Mouse (Mus musculus) MEL (cell line): ENCODE results near the gene Suclg1. TPM values are rescaled to one million over a fixed set of nuclear protein-coding genes. Genes with fewer than 3 reads are reported as not detected.

Source experiments
- DNase-seq: peaks from one replicate; pipeline ENCODE4 v3.0.0; 2011; ENCODE audit warnings: low read depth, low spot score
- H3K27ac ChIP-seq: 2 replicates; pipeline ENCODE4 v1.5.1; 2012; ENCODE audit warnings: low read depth, mild to moderate bottlenecking, control low read depth, low read length, moderate library complexity; ENCODE audit not compliant: control insufficient read depth
- H3K27me3 ChIP-seq, 2 experiments: fragments of 150-350 bp in 1 of 2; sonication (generic) in 1 of 2; 2 replicates each; pipeline ENCODE4 v1.6.1; 2012; ENCODE audit warnings: low read length in 2 of 2, mild to moderate bottlenecking in 2 of 2, improper control_type of control experiment in 1 of 2, moderate library complexity in 1 of 2; ENCODE audit not compliant: insufficient read depth in 2 of 2, control insufficient read depth in 1 of 2
- H3K36me3 ChIP-seq, 2 experiments: 2 replicates each; pipeline ENCODE4 v1.6.1; 2012 to 2014; ENCODE audit warnings: low read length in 2 of 2, improper control_type of control experiment in 1 of 2, inconsistent platforms in 1 of 2, mild to moderate bottlenecking in 1 of 2; ENCODE audit not compliant: insufficient read depth in 2 of 2, control insufficient read depth in 1 of 2
- H3K4me1 ChIP-seq, 2 experiments: fragments of 150-350 bp in 1 of 2; sonication (generic) in 1 of 2; 2 replicates each; pipeline ENCODE4 v1.6.1; 2012; ENCODE audit warnings: low read length in 2 of 2, improper control_type of control experiment in 1 of 2, mild to moderate bottlenecking in 1 of 2; ENCODE audit not compliant: insufficient read depth in 2 of 2, control insufficient read depth in 1 of 2
- H3K4me3 ChIP-seq, 2 experiments: fragments of 150-350 bp in 1 of 2; sonication (generic) in 1 of 2; 2 replicates each; pipeline ENCODE4 v1.5.1; 2012; ENCODE audit warnings: low read depth in 2 of 2, low read length in 2 of 2, mild to moderate bottlenecking in 2 of 2, moderate library complexity in 2 of 2, control low read depth in 1 of 2, improper control_type of control experiment in 1 of 2; ENCODE audit not compliant: control insufficient read depth in 1 of 2, insufficient read depth in 1 of 2
- H3K79me2 ChIP-seq: 2 replicates; pipeline ENCODE4 v1.6.1; 2012; ENCODE audit warnings: mild to moderate bottlenecking, low read length, moderate library complexity; ENCODE audit not compliant: control insufficient read depth, poor library complexity, insufficient read depth
- H3K9ac ChIP-seq: 2 replicates; pipeline ENCODE4 v1.6.1; 2012; ENCODE audit warnings: low read depth, mild to moderate bottlenecking, control low read depth, low read length, moderate library complexity; ENCODE audit not compliant: control insufficient read depth, poor library complexity, severe bottlenecking
- H3K9me3 ChIP-seq: fragments of 150-350 bp; sonication (generic); replicated peaks from 2 replicates; pipeline ENCODE4 v1.6.1; 2012; ENCODE audit warnings: mild to moderate bottlenecking, low read length, improper control_type of control experiment, moderate library complexity; ENCODE audit not compliant: insufficient read depth
- BHLHE40 ChIP-seq: IDR thresholded peaks from 2 replicates; pipeline ENCODE4 v1.6.1; 2012; ENCODE audit warnings: low read depth, mild to moderate bottlenecking, inconsistent platforms, low read length, improper control_type of control experiment, borderline replicate concordance
- CHD1 ChIP-seq: IDR thresholded peaks from 2 replicates; pipeline ENCODE4 v1.6.1; 2012; ENCODE audit warnings: low read depth, mild to moderate bottlenecking, inconsistent platforms, low read length, improper control_type of control experiment
- CTCF ChIP-seq, 3 experiments: IDR thresholded peaks in 2 of 3; conservative IDR thresholded peaks in 1 of 3; 2 replicates each; pipeline ENCODE4 v1.5.1; 2011 to 2012; ENCODE audit warnings: low read length in 3 of 3, low read depth in 2 of 3, mild to moderate bottlenecking in 2 of 3, improper control_type of control experiment in 1 of 3, inconsistent platforms in 1 of 3, mixed read lengths in 1 of 3, moderate library complexity in 1 of 3; ENCODE audit not compliant: control insufficient read depth in 1 of 3, insufficient read depth in 1 of 3, poor library complexity in 1 of 3, severe bottlenecking in 1 of 3
- ELF1 ChIP-seq: IDR thresholded peaks from 2 replicates; pipeline ENCODE4 v1.6.1; 2014; ENCODE audit warnings: low read depth, mild to moderate bottlenecking, inconsistent platforms, low read length, improper control_type of control experiment, moderate library complexity
- ETS1 ChIP-seq: IDR thresholded peaks from 2 replicates; pipeline ENCODE4 v1.6.1; 2012; ENCODE audit warnings: low read depth, mild to moderate bottlenecking, inconsistent platforms, low read length, improper control_type of control experiment, moderate library complexity
- HCFC1 ChIP-seq: IDR thresholded peaks from 2 replicates; pipeline ENCODE4 v1.6.1; 2012; ENCODE audit warnings: low read depth, mild to moderate bottlenecking, inconsistent platforms, low read length, improper control_type of control experiment, moderate library complexity
- JUND ChIP-seq: IDR thresholded peaks from 2 replicates; pipeline ENCODE4 v1.6.1; 2011; ENCODE audit warnings: low read depth, mild to moderate bottlenecking, improper control_type of control experiment, low read length
- KAT2A ChIP-seq: conservative IDR thresholded peaks from 2 replicates; pipeline ENCODE4 v1.6.1; 2012; ENCODE audit warnings: low read depth, low read length, improper control_type of control experiment, inconsistent platforms
- MAFK ChIP-seq: IDR thresholded peaks from 2 replicates; pipeline ENCODE4 v1.6.1; 2011; ENCODE audit warnings: low read depth, mild to moderate bottlenecking, low read length, improper control_type of control experiment, borderline replicate concordance
- MAX ChIP-seq: IDR thresholded peaks from 2 replicates; pipeline ENCODE4 v1.6.1; 2011; ENCODE audit warnings: low read length, improper control_type of control experiment
- MAZ ChIP-seq: IDR thresholded peaks from 2 replicates; pipeline ENCODE4 v1.6.1; 2012; ENCODE audit warnings: low read depth, mild to moderate bottlenecking, inconsistent platforms, low read length, improper control_type of control experiment
- MXI1 ChIP-seq: IDR thresholded peaks from 2 replicates; pipeline ENCODE4 v1.6.1; 2011; ENCODE audit warnings: mild to moderate bottlenecking, low read depth, low read length, improper control_type of control experiment
- MYC ChIP-seq: IDR thresholded peaks from 2 replicates; pipeline ENCODE4 v1.6.1; 2011; ENCODE audit warnings: low read depth, mild to moderate bottlenecking, low read length, improper control_type of control experiment, moderate library complexity
- NELFE ChIP-seq: IDR thresholded peaks from 2 replicates; pipeline ENCODE4 v1.6.1; 2011; ENCODE audit warnings: low read depth, low read length, improper control_type of control experiment
- POLR2A ChIP-seq, 2 experiments: IDR thresholded peaks; 2 replicates each; pipeline ENCODE4 v1.6.1; 2011 to 2012; ENCODE audit warnings: low read length in 2 of 2, mild to moderate bottlenecking in 2 of 2, control low read depth in 1 of 2, improper control_type of control experiment in 1 of 2, low read depth in 1 of 2, moderate library complexity in 1 of 2; ENCODE audit not compliant: control insufficient read depth in 1 of 2, insufficient read depth in 1 of 2, poor library complexity in 1 of 2
- POLR2AphosphoS2 ChIP-seq: IDR thresholded peaks from 2 replicates; pipeline ENCODE4 v1.6.1; 2011; ENCODE audit warnings: low read length, improper control_type of control experiment
- RAD21 ChIP-seq: IDR thresholded peaks from 2 replicates; pipeline ENCODE4 v1.6.1; 2011; ENCODE audit warnings: mild to moderate bottlenecking, low read depth, low read length, improper control_type of control experiment
- RCOR1 ChIP-seq: IDR thresholded peaks from 2 replicates; pipeline ENCODE4 v1.6.1; 2012; ENCODE audit warnings: low read depth, mild to moderate bottlenecking, inconsistent platforms, low read length, improper control_type of control experiment
- SIN3A ChIP-seq: IDR thresholded peaks from 2 replicates; pipeline ENCODE4 v1.6.1; 2012; ENCODE audit warnings: low read length, improper control_type of control experiment, inconsistent platforms
- TAL1 ChIP-seq: IDR thresholded peaks from 2 replicates; pipeline ENCODE4 v1.6.1; 2012; ENCODE audit warnings: mild to moderate bottlenecking, inconsistent platforms, low read length, moderate library complexity, mixed read lengths
- TBP ChIP-seq: IDR thresholded peaks from 2 replicates; pipeline ENCODE4 v1.8.0; 2011; ENCODE audit warnings: low read depth, low read length, improper control_type of control experiment
- USF1 ChIP-seq: IDR thresholded peaks from 2 replicates; pipeline ENCODE4 v1.6.1; 2014; ENCODE audit warnings: low read depth, mild to moderate bottlenecking, inconsistent platforms, low read length, improper control_type of control experiment, moderate library complexity
- ZC3H11A ChIP-seq: IDR thresholded peaks from 2 replicates; pipeline ENCODE4 v1.6.1; 2012; ENCODE audit warnings: low read depth, mild to moderate bottlenecking, inconsistent platforms, low read length, improper control_type of control experiment
- ZKSCAN1 ChIP-seq: IDR thresholded peaks from 2 replicates; pipeline ENCODE4 v1.6.1; 2012; ENCODE audit warnings: low read depth, mild to moderate bottlenecking, inconsistent platforms, low read length, improper control_type of control experiment, moderate library complexity
- polyA plus RNA-seq, 2 experiments: library from polyadenylated mRNA; stranded (reverse) in 1 of 2; unstranded in 1 of 2; fragments of >175 nt in 1 of 2; fragments of >200 nt in 1 of 2; gene quantifications; 2 replicates each; pipeline versions ENCODE4 v1.2.1 to v1.2.4; 2012; ENCODE audit warnings: low replicate concordance in 2 of 2, low read depth in 1 of 2; ENCODE audit not compliant: insufficient read length in 2 of 2, insufficient read depth in 1 of 2, missing spikeins in 1 of 2
- total RNA-seq: library from RNA; depleted of rRNA; stranded (reverse); fragments of 300-350 nt; gene quantifications from 2 replicates; pipeline ENCODE4 v1.2.3, GENCODE M21; 2012

Gene Suclg1
- total and polyA plus RNA-seq, 3 experiments, result 158 to 207 TPM; not detected in 1

GRCm38 (mm10) chr6:73308685-73309520, 60.7 kb downstream of the Suclg1 start:
- H3K79me2 ChIP-seq, result no peaks in the 10 kb centered on the region
- H3K27ac ChIP-seq, result no peak overlapping the region
- no peaks in the 10 kb centered on the region for H3K27me3 ChIP-seq
- TF ChIP-seq TBP, result no peak
- no peak for TF ChIP-seq SIN3A
- TF ChIP-seq ZKSCAN1, result no peak
- no peak for TF ChIP-seq MAFK
- no peak for TF ChIP-seq CTCF (IDR thresholded peaks at IDR 0.05 in 2 of 3, conservative IDR thresholded peaks at IDR 0.05 in 1 of 3; ENCODE audit: control insufficient read depth in 1 of 3, insufficient read depth in 1 of 3, low read depth in 2 of 3, low read length in 3 of 3, poor library complexity in 1 of 3, severe bottlenecking in 1 of 3)
- TF ChIP-seq CHD1, result no peak
- TF ChIP-seq HCFC1, result no peak
- no peak for TF ChIP-seq JUND
- DNase-seq, result no peak
- no peaks in the 10 kb centered on the region for H3K4me1 ChIP-seq
- no peak overlapping the region for H3K9ac ChIP-seq
- H3K4me3 ChIP-seq, result no peak overlapping the region
- H3K9me3 ChIP-seq, result no peaks in the 10 kb centered on the region
- no peaks in the 10 kb centered on the region for H3K36me3 ChIP-seq

GRCm38 (mm10) chr6:73311335-73311734, 63.2 kb downstream of the Suclg1 start:
- Histone ChIP-seq H3K79me2 (no peaks in the 10 kb centered on the region), H3K27me3 (no peaks in the 10 kb centered on the region), H3K4me1 (no peaks in the 10 kb centered on the region), H3K4me3 (no peak overlapping the region), H3K36me3 (no peaks in the 10 kb centered on the region), H3K9ac (no peak overlapping the region), H3K27ac (no peak overlapping the region), H3K9me3 (no peaks in the 10 kb centered on the region)
- no peak for DNase-seq
- TF ChIP-seq POLR2A (IDR thresholded peaks at IDR 0.05; ENCODE audit: control insufficient read depth in 1 of 2, insufficient read depth in 1 of 2, low read depth in 1 of 2, low read length in 2 of 2, poor library complexity in 1 of 2), result no peak
- no peak for TF ChIP-seq NELFE
- TF ChIP-seq MAZ, result no peak
- TF ChIP-seq, all 39 proteins: peak for 0

GRCm38 (mm10) chr6:73311786-73312185, 63.6 kb downstream of the Suclg1 start:
- TF ChIP-seq POLR2A (IDR thresholded peaks at IDR 0.05; ENCODE audit: control insufficient read depth in 1 of 2, insufficient read depth in 1 of 2, low read depth in 1 of 2, low read length in 2 of 2, poor library complexity in 1 of 2), result no peak
- no peak for TF ChIP-seq POLR2AphosphoS2
- no peak for TF ChIP-seq CHD1
- TF ChIP-seq ELF1, result no peak
- no peak for TF ChIP-seq RAD21
- no peak for TF ChIP-seq KAT2A
- no peak for TF ChIP-seq ZC3H11A
- TF ChIP-seq TAL1, result no peak
- TF ChIP-seq TBP, result no peak
- TF ChIP-seq MXI1, result no peak
- TF ChIP-seq MYC, result no peak
- TF ChIP-seq ZKSCAN1, result no peak
- no peak for TF ChIP-seq CTCF (IDR thresholded peaks at IDR 0.05 in 2 of 3, conservative IDR thresholded peaks at IDR 0.05 in 1 of 3; ENCODE audit: control insufficient read depth in 1 of 3, insufficient read depth in 1 of 3, low read depth in 2 of 3, low read length in 3 of 3, poor library complexity in 1 of 3, severe bottlenecking in 1 of 3)
- TF ChIP-seq ETS1, result no peak
- no peak for TF ChIP-seq HCFC1
- no peak for TF ChIP-seq BHLHE40
- TF ChIP-seq MAX, result no peak
- no peak for TF ChIP-seq USF1
- TF ChIP-seq RCOR1, result no peak
- Histone ChIP-seq H3K4me1 (no peaks in the 10 kb centered on the region), H3K27ac (no peak overlapping the region), H3K9ac (no peak overlapping the region), H3K79me2 (no peaks in the 10 kb centered on the region), H3K27me3 (no peaks in the 10 kb centered on the region), H3K9me3 (no peaks in the 10 kb centered on the region), H3K36me3 (no peaks in the 10 kb centered on the region), H3K4me3 (no peak overlapping the region)
- no peak for DNase-seq
